Mouse (Mus musculus) kidney, postnatal 36 days (tissue): ENCODE results near the gene Cse1l.
A peak's percentile ranks its signal among the peaks of the same experiment; 100 is the strongest.

ENCODE experiments used
- DNase-seq, 2 experiments: peaks; one replicate each; pipeline ENCODE4 v3.0.0; 2021 to 2022; ENCODE audit warnings: mixed read lengths in 2 of 2

The Cse1l gene

DNA sequence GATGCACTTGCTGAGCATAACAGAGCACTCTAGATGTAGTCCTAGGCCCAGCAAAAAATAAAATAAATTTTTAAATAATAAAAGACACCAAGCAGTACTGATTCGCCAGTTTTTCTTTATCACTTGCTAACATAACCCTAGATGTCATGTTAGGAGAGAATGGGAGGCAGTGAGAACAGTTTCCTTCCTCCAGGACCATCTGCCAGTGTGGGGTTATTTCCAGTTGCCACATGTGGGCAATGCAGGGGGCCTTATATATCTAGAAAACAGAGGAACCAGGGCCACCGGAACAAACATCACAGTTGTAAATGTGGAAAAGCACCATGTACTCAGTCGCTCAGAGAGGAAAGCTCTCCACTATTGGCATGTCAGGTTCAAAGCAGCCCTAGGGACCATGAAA lies 71.7 kb downstream of the Cse1l start:
- DNase-seq, result no peak

DNA sequence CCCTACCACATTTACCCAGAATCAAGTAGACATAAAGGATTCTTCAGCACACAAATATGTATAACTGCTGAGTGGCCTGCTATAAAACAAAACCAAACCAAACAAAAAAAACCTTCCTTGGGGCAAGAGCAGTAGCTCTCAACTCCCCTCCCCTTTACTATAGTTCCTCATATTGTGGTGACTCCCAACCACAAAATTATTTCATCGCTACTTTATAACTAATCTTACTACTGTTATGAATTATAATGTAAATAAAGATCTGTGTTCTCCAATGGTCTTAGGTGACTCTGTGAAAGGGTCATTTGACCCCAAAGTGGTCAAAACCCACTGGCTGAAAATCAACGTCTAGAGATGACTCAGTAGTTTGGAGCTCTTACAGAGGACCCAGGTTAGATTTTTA lies 74.3 kb downstream of the Cse1l start:
- no peak for DNase-seq

DNA sequence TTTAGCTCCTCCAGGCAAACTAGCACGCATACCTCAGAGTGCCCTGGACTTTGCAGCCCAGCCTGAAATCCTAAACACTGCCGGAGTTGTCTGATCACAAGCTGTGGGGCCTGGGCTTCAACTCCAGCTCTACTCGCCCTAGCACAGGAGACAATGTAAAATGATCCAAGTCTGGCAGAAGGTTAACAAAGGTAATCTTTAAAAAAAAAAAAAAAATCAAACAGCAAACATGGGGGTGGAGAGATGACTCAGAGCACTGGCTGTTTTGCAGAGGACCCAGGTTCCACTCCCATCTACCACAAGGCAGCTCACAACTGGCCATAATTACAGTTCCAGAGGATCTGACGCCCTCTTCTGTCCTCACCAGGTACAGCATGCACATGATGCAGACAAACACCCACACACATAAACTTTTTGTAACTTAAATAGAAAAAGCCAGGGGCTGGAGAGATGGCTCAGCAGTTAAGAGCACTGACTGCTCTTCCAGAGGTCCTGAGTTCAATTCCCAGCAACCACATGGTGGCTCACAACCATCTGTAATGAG lies 77.6 kb downstream of the Cse1l start:
- DNase-seq, result no peak

DNA sequence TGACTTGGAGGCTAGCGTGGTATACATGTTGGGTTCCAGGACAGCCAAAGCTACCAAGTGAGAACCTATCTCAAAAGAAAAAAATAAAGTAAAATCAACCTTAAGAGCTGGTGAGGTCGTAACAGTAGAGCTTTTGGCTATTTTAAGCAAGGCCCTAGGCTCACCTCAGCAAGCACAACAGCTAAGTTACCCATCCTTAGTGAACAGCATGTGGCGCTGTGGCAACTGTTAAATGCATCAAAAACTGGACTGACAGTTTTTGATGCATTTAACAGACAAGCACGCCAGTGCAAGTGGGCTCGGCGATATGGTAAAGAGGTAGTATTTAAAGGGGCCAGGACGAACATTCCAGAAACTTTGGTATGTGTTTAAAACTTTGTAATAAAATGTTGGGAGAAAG lies 85.0 kb downstream of the Cse1l start:
- DNase-seq, result no peak

DNA sequence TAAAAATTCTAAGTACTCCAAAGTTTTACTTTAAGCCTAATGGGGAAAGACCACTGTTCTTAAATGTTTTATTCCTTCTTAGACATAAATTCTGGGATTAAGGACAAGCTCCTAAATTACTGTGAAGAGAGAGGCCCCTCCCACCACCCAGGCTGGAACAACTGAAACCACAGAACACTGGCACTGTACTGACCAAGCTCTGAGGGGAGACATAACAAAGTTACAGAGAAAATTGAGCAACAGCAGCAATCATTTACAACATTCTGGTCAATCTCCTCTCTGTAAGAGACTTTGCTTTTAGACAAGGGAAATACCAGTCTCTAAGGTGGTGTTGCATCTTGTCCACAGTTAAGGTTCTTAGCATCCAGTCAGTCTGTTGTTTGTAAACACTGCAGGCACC lies 86.1 kb downstream of the Cse1l start:
- DNase-seq, result peak in 1 of 2 experiments; percentile 46

DNA sequence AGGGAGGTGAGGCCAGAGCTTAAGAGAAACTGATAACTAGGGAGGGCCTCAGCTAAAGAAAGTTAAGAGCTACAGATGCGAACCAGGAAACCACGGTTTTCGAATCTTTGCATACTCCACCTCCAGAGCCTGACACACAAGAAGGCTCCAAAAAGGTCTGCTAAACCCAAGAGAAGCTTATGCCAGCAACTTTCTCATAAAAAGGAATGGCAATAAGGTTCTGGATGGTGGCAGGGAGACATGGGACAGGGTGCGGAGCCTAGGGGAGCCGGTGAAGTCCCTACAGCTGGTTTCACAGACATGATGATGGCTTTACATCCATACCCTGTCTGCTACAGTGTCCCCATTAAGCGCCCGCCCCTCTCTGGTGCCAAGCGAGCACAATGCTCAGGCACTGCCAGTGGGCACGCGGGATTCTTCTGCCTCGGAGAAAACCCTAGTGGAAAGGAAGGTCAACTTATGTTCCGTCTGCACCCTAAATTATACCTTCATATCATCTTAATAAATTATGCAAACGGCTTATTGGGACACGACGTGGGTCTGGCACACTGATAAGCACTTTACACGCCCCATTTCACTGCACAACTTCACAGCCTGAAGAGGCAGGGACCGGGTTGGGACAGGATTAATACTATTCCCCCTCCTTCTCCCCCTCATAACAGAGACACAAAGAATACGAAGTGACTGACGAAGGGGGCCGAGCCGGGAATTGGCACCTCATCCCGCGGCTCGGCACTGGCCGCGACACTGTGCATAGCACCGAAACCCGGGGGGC lies 89.4 kb downstream of the Cse1l start:
- peak in 1 of 2 experiments; percentile 36 for DNase-seq
